Mouse (Mus musculus) MEL (cell line): ENCODE measurements at regions not wholly inside any gene's neighbourhood (a gene's known extent, or its start where the extent isn't known, plus 50 kb on each side); places are given as distances from the start of the nearest gene placed in this dataset.
A peak's percentile ranks its signal among the peaks of the same experiment; 100 is the strongest.

ENCODE experiments used
- DNase-seq: peaks from one replicate; pipeline ENCODE4 v3.0.0; 2011; ENCODE audit warnings: low read depth, low spot score
- H3K27ac ChIP-seq: 2 replicates; pipeline ENCODE4 v1.5.1; 2012; ENCODE audit warnings: low read depth, mild to moderate bottlenecking, control low read depth, low read length, moderate library complexity; ENCODE audit not compliant: control insufficient read depth
- H3K27me3 ChIP-seq, 2 experiments: fragments of 150-350 bp in 1 of 2; sonication (generic) in 1 of 2; 2 replicates each; pipeline ENCODE4 v1.6.1; 2012; ENCODE audit warnings: low read length in 2 of 2, mild to moderate bottlenecking in 2 of 2, improper control_type of control experiment in 1 of 2, moderate library complexity in 1 of 2; ENCODE audit not compliant: insufficient read depth in 2 of 2, control insufficient read depth in 1 of 2
- H3K36me3 ChIP-seq, 2 experiments: 2 replicates each; pipeline ENCODE4 v1.6.1; 2012 to 2014; ENCODE audit warnings: low read length in 2 of 2, improper control_type of control experiment in 1 of 2, inconsistent platforms in 1 of 2, mild to moderate bottlenecking in 1 of 2; ENCODE audit not compliant: insufficient read depth in 2 of 2, control insufficient read depth in 1 of 2
- H3K4me1 ChIP-seq, 2 experiments: fragments of 150-350 bp in 1 of 2; sonication (generic) in 1 of 2; 2 replicates each; pipeline ENCODE4 v1.6.1; 2012; ENCODE audit warnings: low read length in 2 of 2, improper control_type of control experiment in 1 of 2, mild to moderate bottlenecking in 1 of 2; ENCODE audit not compliant: insufficient read depth in 2 of 2, control insufficient read depth in 1 of 2
- H3K4me3 ChIP-seq, 2 experiments: fragments of 150-350 bp in 1 of 2; sonication (generic) in 1 of 2; 2 replicates each; pipeline ENCODE4 v1.5.1; 2012; ENCODE audit warnings: low read depth in 2 of 2, low read length in 2 of 2, mild to moderate bottlenecking in 2 of 2, moderate library complexity in 2 of 2, control low read depth in 1 of 2, improper control_type of control experiment in 1 of 2; ENCODE audit not compliant: control insufficient read depth in 1 of 2, insufficient read depth in 1 of 2
- H3K79me2 ChIP-seq: 2 replicates; pipeline ENCODE4 v1.6.1; 2012; ENCODE audit warnings: mild to moderate bottlenecking, low read length, moderate library complexity; ENCODE audit not compliant: control insufficient read depth, poor library complexity, insufficient read depth
- H3K9ac ChIP-seq: 2 replicates; pipeline ENCODE4 v1.6.1; 2012; ENCODE audit warnings: low read depth, mild to moderate bottlenecking, control low read depth, low read length, moderate library complexity; ENCODE audit not compliant: control insufficient read depth, poor library complexity, severe bottlenecking
- H3K9me3 ChIP-seq: fragments of 150-350 bp; sonication (generic); replicated peaks from 2 replicates; pipeline ENCODE4 v1.6.1; 2012; ENCODE audit warnings: mild to moderate bottlenecking, low read length, improper control_type of control experiment, moderate library complexity; ENCODE audit not compliant: insufficient read depth
- CHD2 ChIP-seq: IDR thresholded peaks from 2 replicates; pipeline ENCODE4 v1.6.1; 2011; ENCODE audit warnings: low read length, improper control_type of control experiment
- CTCF ChIP-seq, 3 experiments: IDR thresholded peaks in 2 of 3; conservative IDR thresholded peaks in 1 of 3; 2 replicates each; pipeline ENCODE4 v1.5.1; 2011 to 2012; ENCODE audit warnings: low read length in 3 of 3, low read depth in 2 of 3, mild to moderate bottlenecking in 2 of 3, improper control_type of control experiment in 1 of 3, inconsistent platforms in 1 of 3, mixed read lengths in 1 of 3, moderate library complexity in 1 of 3; ENCODE audit not compliant: control insufficient read depth in 1 of 3, insufficient read depth in 1 of 3, poor library complexity in 1 of 3, severe bottlenecking in 1 of 3
- ELF1 ChIP-seq: IDR thresholded peaks from 2 replicates; pipeline ENCODE4 v1.6.1; 2014; ENCODE audit warnings: low read depth, mild to moderate bottlenecking, inconsistent platforms, low read length, improper control_type of control experiment, moderate library complexity
- EP300 ChIP-seq, 2 experiments: IDR thresholded peaks; 2 replicates each; pipeline ENCODE4 v1.6.1; 2011; ENCODE audit warnings: improper control_type of control experiment in 2 of 2, low read length in 2 of 2, low read depth in 1 of 2, mild to moderate bottlenecking in 1 of 2
- ETS1 ChIP-seq: IDR thresholded peaks from 2 replicates; pipeline ENCODE4 v1.6.1; 2012; ENCODE audit warnings: low read depth, mild to moderate bottlenecking, inconsistent platforms, low read length, improper control_type of control experiment, moderate library complexity
- GABPA ChIP-seq: IDR thresholded peaks from 2 replicates; pipeline ENCODE4 v1.6.1; 2012; ENCODE audit warnings: low read depth, mild to moderate bottlenecking, inconsistent platforms, low read length, improper control_type of control experiment, moderate library complexity
- GATA1 ChIP-seq: IDR thresholded peaks from 2 replicates; pipeline ENCODE4 v1.6.1; 2011; ENCODE audit warnings: low read depth, low read length, improper control_type of control experiment
- JUND ChIP-seq: IDR thresholded peaks from 2 replicates; pipeline ENCODE4 v1.6.1; 2011; ENCODE audit warnings: low read depth, mild to moderate bottlenecking, improper control_type of control experiment, low read length
- MAX ChIP-seq: IDR thresholded peaks from 2 replicates; pipeline ENCODE4 v1.6.1; 2011; ENCODE audit warnings: low read length, improper control_type of control experiment
- MAZ ChIP-seq: IDR thresholded peaks from 2 replicates; pipeline ENCODE4 v1.6.1; 2012; ENCODE audit warnings: low read depth, mild to moderate bottlenecking, inconsistent platforms, low read length, improper control_type of control experiment
- MEF2A ChIP-seq: IDR thresholded peaks from 2 replicates; pipeline ENCODE4 v1.6.1; 2014; ENCODE audit warnings: low read depth, mild to moderate bottlenecking, inconsistent platforms, low read length, improper control_type of control experiment; ENCODE audit not compliant: poor library complexity, insufficient replicate concordance, severe bottlenecking; ENCODE audit errors: extremely low read depth
- MYB ChIP-seq: IDR thresholded peaks from 2 replicates; pipeline ENCODE4 v1.6.1; 2011; ENCODE audit warnings: mild to moderate bottlenecking, low read depth, low read length, improper control_type of control experiment
- NELFE ChIP-seq: IDR thresholded peaks from 2 replicates; pipeline ENCODE4 v1.6.1; 2011; ENCODE audit warnings: low read depth, low read length, improper control_type of control experiment
- POLR2A ChIP-seq, 2 experiments: IDR thresholded peaks; 2 replicates each; pipeline ENCODE4 v1.6.1; 2011 to 2012; ENCODE audit warnings: low read length in 2 of 2, mild to moderate bottlenecking in 2 of 2, control low read depth in 1 of 2, improper control_type of control experiment in 1 of 2, low read depth in 1 of 2, moderate library complexity in 1 of 2; ENCODE audit not compliant: control insufficient read depth in 1 of 2, insufficient read depth in 1 of 2, poor library complexity in 1 of 2
- RAD21 ChIP-seq: IDR thresholded peaks from 2 replicates; pipeline ENCODE4 v1.6.1; 2011; ENCODE audit warnings: mild to moderate bottlenecking, low read depth, low read length, improper control_type of control experiment
- RCOR1 ChIP-seq: IDR thresholded peaks from 2 replicates; pipeline ENCODE4 v1.6.1; 2012; ENCODE audit warnings: low read depth, mild to moderate bottlenecking, inconsistent platforms, low read length, improper control_type of control experiment
- SIN3A ChIP-seq: IDR thresholded peaks from 2 replicates; pipeline ENCODE4 v1.6.1; 2012; ENCODE audit warnings: low read length, improper control_type of control experiment, inconsistent platforms
- TAL1 ChIP-seq: IDR thresholded peaks from 2 replicates; pipeline ENCODE4 v1.6.1; 2012; ENCODE audit warnings: mild to moderate bottlenecking, inconsistent platforms, low read length, moderate library complexity, mixed read lengths
- USF2 ChIP-seq, 2 experiments: IDR thresholded peaks; 2 replicates each; pipeline ENCODE4 v1.6.1; 2011 to 2012; ENCODE audit warnings: improper control_type of control experiment in 2 of 2, low read length in 2 of 2, borderline replicate concordance in 1 of 2, inconsistent platforms in 1 of 2, low read depth in 1 of 2, mild to moderate bottlenecking in 1 of 2; ENCODE audit not compliant: insufficient read depth in 1 of 2
- ZC3H11A ChIP-seq: IDR thresholded peaks from 2 replicates; pipeline ENCODE4 v1.6.1; 2012; ENCODE audit warnings: low read depth, mild to moderate bottlenecking, inconsistent platforms, low read length, improper control_type of control experiment
- ZMIZ1 ChIP-seq: IDR thresholded peaks from 2 replicates; pipeline ENCODE4 v1.6.1; 2012; ENCODE audit warnings: low read depth, mild to moderate bottlenecking, inconsistent platforms, low read length, improper control_type of control experiment, moderate library complexity
- ZNF384 ChIP-seq: IDR thresholded peaks from 2 replicates; pipeline ENCODE4 v1.6.1; 2012; ENCODE audit warnings: low read depth, mild to moderate bottlenecking, inconsistent platforms, low read length, improper control_type of control experiment

- no peak overlapping the region for H3K27ac ChIP-seq
- no peaks in the 10 kb centered on the region for H3K9me3 ChIP-seq
- DNase-seq: peak; percentile 24
- H3K9ac ChIP-seq: no peak overlapping the region
- H3K79me2 ChIP-seq: no peaks in the 10 kb centered on the region
- H3K36me3 ChIP-seq: peaks cover 0 to 2% of the 10 kb centered on the region in 2 experiments; a peak in 2 of 4 replicates
- H3K4me3 ChIP-seq: no peak overlapping the region
- peaks cover 0 to 6% of the 10 kb centered on the region in 2 experiments; a peak in 3 of 4 replicates for H3K4me1 ChIP-seq
- TF ChIP-seq TAL1: no peak
- TF ChIP-seq JUND: no peak
- no peak for TF ChIP-seq NELFE
- no peak for TF ChIP-seq CTCF (IDR thresholded peaks at IDR 0.05 in 2 of 3, conservative IDR thresholded peaks at IDR 0.05 in 1 of 3; ENCODE audit: control insufficient read depth in 1 of 3, insufficient read depth in 1 of 3, low read depth in 2 of 3, low read length in 3 of 3, poor library complexity in 1 of 3, severe bottlenecking in 1 of 3)
- no peak for TF ChIP-seq GABPA
- TF ChIP-seq USF2 (IDR thresholded peaks at IDR 0.05; ENCODE audit: borderline replicate concordance in 1 of 2, insufficient read depth in 1 of 2, low read depth in 1 of 2, low read length in 2 of 2): no peak
- no peak for TF ChIP-seq MYB
- no peak for TF ChIP-seq GATA1
- TF ChIP-seq ZNF384: no peak
- TF ChIP-seq ZMIZ1: no peak
- TF ChIP-seq SIN3A: no peak
- no peak for TF ChIP-seq ETS1
- TF ChIP-seq CHD2: no peak
- TF ChIP-seq RAD21: no peak
- no peak for TF ChIP-seq MAX
- no peak for TF ChIP-seq MEF2A
- no peak for TF ChIP-seq RCOR1
- TF ChIP-seq ZC3H11A: no peak
- no peaks in the 10 kb centered on the region for H3K27me3 ChIP-seq
Observed at GRCm38 (mm10) chr2:34084513-34084912, 196.8 kb upstream of the Mvb12b start.

GRCm38 (mm10) chr2:34082486-34082885, 194.7 kb upstream of the Mvb12b start:
- TF ChIP-seq POLR2A (IDR thresholded peaks at IDR 0.05; ENCODE audit: control insufficient read depth in 1 of 2, insufficient read depth in 1 of 2, low read depth in 1 of 2, low read length in 2 of 2, poor library complexity in 1 of 2) (0 out of 4 replicates have a peak, but pooled peaks of 1 of the 2 experiments have one; percentile 31), ZNF384 (no peak), RCOR1 (no peak), ELF1 (no peak), MAZ (no peak), GABPA (no peak), EP300 (IDR thresholded peaks at IDR 0.05; ENCODE audit: low read depth in 1 of 2, low read length in 2 of 2) (no peak)

More at GRCm38 (mm10) chr2:34082486-34082885, 194.7 kb upstream of the Mvb12b start:
- H3K27me3 ChIP-seq: no peaks in the 10 kb centered on the region; a peak in 1 of 4 replicates
- H3K4me1 ChIP-seq: peaks cover 0 to 3% of the 10 kb centered on the region in 2 experiments; a peak in 1 of 4 replicates
- no peaks in the 10 kb centered on the region for H3K79me2 ChIP-seq
- peak overlapping the region in 1 of 2 experiments; percentile 31; a peak in 1 of 4 replicates for H3K4me3 ChIP-seq
- H3K9me3 ChIP-seq: no peaks in the 10 kb centered on the region
- DNase-seq: peak; percentile 71
- no peak overlapping the region for H3K27ac ChIP-seq
- H3K36me3 ChIP-seq: no peaks in the 10 kb centered on the region
- H3K9ac ChIP-seq: no peak overlapping the region
